21 mouse cellular contexts compared by ENCODE assay signal in the genomic region with DNA sequence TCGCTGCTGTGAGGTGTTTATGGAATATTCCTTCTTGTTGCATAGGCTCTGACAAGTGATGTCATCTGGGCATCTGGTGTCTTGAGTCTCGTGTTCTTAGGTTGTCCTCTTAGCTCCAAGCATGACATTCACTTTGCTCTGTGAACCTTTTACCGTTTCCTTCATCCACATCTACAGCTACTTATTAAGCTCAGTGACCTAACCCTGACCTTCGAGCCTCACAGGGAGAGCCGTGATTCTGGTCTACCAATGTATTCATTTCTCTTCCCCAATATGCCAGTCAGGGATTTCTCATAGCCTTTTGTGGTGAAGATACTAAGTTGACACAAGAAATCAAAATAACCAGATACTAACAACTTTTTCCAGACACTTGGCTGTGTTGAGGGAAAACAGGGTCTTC.
A peak's percentile ranks its signal among the peaks of the same experiment; 100 is the strongest.
DNase-seq lines count a peak whose midpoint lies in the region; ATAC-seq and TF ChIP-seq lines count a peak whose summit lies in the region.
"Had no signal": no experiment of that assay in that cellular context is flagged by ENCODE, and none has a peak within 500 bp of the region (broad histone marks: within the 10 kb centered on the region; RNA-seq: fewer than 3 reads in every experiment).

No protein-coding gene starts in this region.

- peak; percentile 62 for DNase-seq in kidney, adult 2 months
- no peak for DNase-seq in kidney, postnatal 4 days
- peak; percentile 66 for DNase-seq in kidney, adult 9 months
- DNase-seq: adrenal gland, adult 2 months; adrenal gland, postnatal 10 days; adrenal gland, postnatal 25 days; cerebellum, adult 11 months; cerebellum, adult 18-20 months; cerebellum, adult 8-10 months; cerebellum, adult 9-11 months; cerebellum, postnatal 14 days; cerebellum, postnatal 36 days; embryo, embryonic 11 days had no signal

- H3K4me1 ChIP-seq in kidney, adult 2 months (ENCODE audit: control insufficient read depth, insufficient read depth, low read length), result 0 out of 2 replicates have a peak, but pooled peaks cover 3% of the 10 kb centered on the region
- peaks cover 14% of the 10 kb centered on the region for H3K4me1 ChIP-seq in kidney, embryonic 15.5 days

- H3K4me3 ChIP-seq in kidney, adult 2 months (ENCODE audit: insufficient read depth, low read depth, low read length), result no peak overlapping the region
- H3K4me3 ChIP-seq in kidney, embryonic 15.5 days (replicated peaks), result no peak overlapping the region
- H3K4me3 ChIP-seq: embryonic facial prominence, embryonic 13.5 days; embryonic facial prominence, embryonic 15.5 days; erythroblast, embryonic 14.5 days; forebrain, embryonic 10.5 days; forebrain, embryonic 12.5 days had no signal

- no peak for TF ChIP-seq CTCF in kidney, adult 2 months (conservative IDR thresholded peaks at IDR 0.05; ENCODE audit: insufficient read depth, insufficient read length, low read depth, low read length)

- no peaks in the 10 kb centered on the region for H3K36me3 ChIP-seq in kidney, adult 2 months (ENCODE audit: control insufficient read depth, insufficient read depth, low read length)
- no peaks in the 10 kb centered on the region for H3K36me3 ChIP-seq in kidney, embryonic 15.5 days
- H3K36me3 ChIP-seq: embryonic facial prominence, embryonic 13.5 days; embryonic facial prominence, embryonic 15.5 days; forebrain, embryonic 10.5 days; forebrain, embryonic 12.5 days had no signal

- no peaks in the 10 kb centered on the region for H3K9me3 ChIP-seq in kidney, embryonic 15.5 days (replicated peaks)
- H3K9me3 ChIP-seq: embryonic facial prominence, embryonic 13.5 days; embryonic facial prominence, embryonic 15.5 days; forebrain, embryonic 10.5 days; forebrain, embryonic 12.5 days had no signal

- 52% methylated on average over 5 of the region's 5 CpGs for WGBS in kidney, adult 2 months
- 69% methylated on average over 5 of the region's 5 CpGs for WGBS in kidney, embryonic 15.5 days

- H3K27ac ChIP-seq in kidney, adult 2 months (ENCODE audit: insufficient read depth, low read depth, low read length), result no peak overlapping the region
- no peak overlapping the region for H3K27ac ChIP-seq in kidney, embryonic 15.5 days
- H3K27ac ChIP-seq: embryonic facial prominence, embryonic 13.5 days; embryonic facial prominence, embryonic 15.5 days; forebrain, embryonic 10.5 days; forebrain, embryonic 12.5 days had no signal

- H3K4me2 ChIP-seq in kidney, embryonic 15.5 days, result no peak overlapping the region
- H3K4me2 ChIP-seq: embryonic facial prominence, embryonic 13.5 days; embryonic facial prominence, embryonic 15.5 days; forebrain, embryonic 12.5 days had no signal

- no peak for ATAC-seq in kidney, embryonic 15.5 days (replicated peaks; ENCODE audit: low FRiP score)
- ATAC-seq: forebrain, embryonic 14.5 days; forebrain, embryonic 16.5 days had no signal

- no peak overlapping the region for H3K9ac ChIP-seq in kidney, embryonic 15.5 days
- H3K9ac ChIP-seq: embryonic facial prominence, embryonic 13.5 days; embryonic facial prominence, embryonic 15.5 days; forebrain, embryonic 12.5 days had no signal

- no peak for TF ChIP-seq POLR2A in kidney, adult 2 months (IDR thresholded peaks at IDR 0.05; ENCODE audit: low read depth, low read length)

- no peaks in the 10 kb centered on the region for H3K27me3 ChIP-seq in kidney, adult 2 months (replicated peaks; ENCODE audit: control insufficient read depth, insufficient read depth, low read length)
- no peaks in the 10 kb centered on the region for H3K27me3 ChIP-seq in kidney, embryonic 15.5 days
- H3K27me3 ChIP-seq: embryonic facial prominence, embryonic 13.5 days; embryonic facial prominence, embryonic 15.5 days; forebrain, embryonic 12.5 days had no signal

Comparison
In these comparisons a context has a peak if more than half of its experiments do, and no peak if none do; other contexts are left out.
1. DNase-seq: peak in kidney, adult 2 months (single experiment) and kidney, adult 9 months (single experiment); none in kidney, postnatal 4 days (0 of 2).